Mouse (Mus musculus) liver, embryonic 15.5 days (tissue): ENCODE data around the gene Cox11. TPM values are rescaled to one million over a fixed set of nuclear protein-coding genes. Genes with fewer than 3 reads are reported as not detected.

Experiments
- ATAC-seq: fragments of 200-750 bp; cut with Nextera tagmentation; 2 replicates; pipeline ENCODE4 v1.8.0; 2017; ENCODE audit warnings: moderate number of reproducible peaks, mild to moderate bottlenecking, moderate library complexity; ENCODE audit not compliant: insufficient read depth
- H3K27ac ChIP-seq: fragments of 300-500 bp; sonication (generic); replicated peaks from 2 replicates; pipeline ENCODE4 v1.5.1; 2015; ENCODE audit warnings: mild to moderate bottlenecking, inconsistent platforms
- H3K27me3 ChIP-seq: fragments of 300-500 bp; sonication (generic); 2 replicates; pipeline ENCODE4 v1.6.1; 2015; ENCODE audit warnings: mild to moderate bottlenecking, inconsistent platforms
- H3K36me3 ChIP-seq: fragments of 300-500 bp; sonication (generic); replicated peaks from 2 replicates; pipeline ENCODE4 v1.6.1; 2015; ENCODE audit warnings: moderate library complexity, mild to moderate bottlenecking, inconsistent platforms
- H3K4me1 ChIP-seq: fragments of 300-500 bp; sonication (generic); replicated peaks from 2 replicates; pipeline ENCODE4 v1.6.1; 2015; ENCODE audit warnings: inconsistent platforms
- H3K4me2 ChIP-seq: fragments of 300-500 bp; sonication (generic); 2 replicates; pipeline ENCODE4 v1.6.1; 2015; ENCODE audit warnings: moderate library complexity, mild to moderate bottlenecking, inconsistent platforms
- H3K4me3 ChIP-seq: fragments of 300-500 bp; sonication (generic); replicated peaks from 2 replicates; pipeline ENCODE4 v1.5.1; 2015; ENCODE audit warnings: mild to moderate bottlenecking, inconsistent platforms
- H3K9ac ChIP-seq: fragments of 300-500 bp; sonication (generic); 2 replicates; pipeline ENCODE4 v1.6.1; 2015; ENCODE audit warnings: moderate library complexity, mild to moderate bottlenecking, inconsistent platforms
- H3K9me3 ChIP-seq: fragments of 300-500 bp; sonication (generic); replicated peaks from 2 replicates; pipeline ENCODE4 v1.6.1; 2016; ENCODE audit warnings: inconsistent platforms
- WGBS: fragments of 180-500 bp; shearing (Covaris S2); methylation state at CpG from one replicate; pipeline ENCODE4 v1.1.7; 2015; ENCODE audit warnings: mixed read lengths; ENCODE audit not compliant: insufficient replicate concordance; 5-methylcytosine and 5-hydroxymethylcytosine counted together
- polyA plus RNA-seq: library from polyadenylated mRNA; unstranded; fragments of >200 nt; fragmentation: Nextera tagmentation; extraction: Ambion mirVana; gene quantifications from 2 replicates; pipeline ENCODE4 v1.2.1, GENCODE M21; 2015

The Cox11 gene
- polyA plus RNA-seq, 1 experiment from 2014 or later: 26.0 TPM

DNA sequence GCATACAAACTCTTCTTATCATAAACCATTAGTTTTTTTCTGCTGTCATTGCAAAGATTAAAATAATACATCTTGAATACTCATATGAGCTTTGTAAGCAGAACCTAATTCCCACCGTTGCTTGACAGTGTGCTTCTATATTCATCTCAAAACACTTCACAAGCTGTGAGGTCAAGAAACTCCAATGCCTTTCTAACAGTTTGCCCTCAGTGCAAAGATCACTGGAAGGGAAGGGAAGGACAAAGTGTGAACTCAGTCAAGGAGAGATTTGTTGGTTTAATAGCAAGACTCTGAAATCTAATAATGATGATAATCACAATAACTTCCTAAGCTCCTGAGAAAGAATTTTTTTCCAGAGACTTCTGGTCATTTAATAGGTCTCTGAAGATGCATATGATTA, 10.2 kb upstream of the Cox11 start:
- no peak overlapping the region for H3K27ac ChIP-seq
- H3K9ac ChIP-seq: no peak overlapping the region
- ATAC-seq: no peak
- H3K36me3 ChIP-seq: no peaks in the 10 kb centered on the region
- no peaks in the 10 kb centered on the region for H3K27me3 ChIP-seq
- 67% methylated on average over 1 of the region's 1 CpGs for WGBS
- no peak overlapping the region for H3K4me2 ChIP-seq
- H3K4me3 ChIP-seq: no peak overlapping the region
- no peaks in the 10 kb centered on the region for H3K9me3 ChIP-seq
- no peaks in the 10 kb centered on the region for H3K4me1 ChIP-seq

DNA sequence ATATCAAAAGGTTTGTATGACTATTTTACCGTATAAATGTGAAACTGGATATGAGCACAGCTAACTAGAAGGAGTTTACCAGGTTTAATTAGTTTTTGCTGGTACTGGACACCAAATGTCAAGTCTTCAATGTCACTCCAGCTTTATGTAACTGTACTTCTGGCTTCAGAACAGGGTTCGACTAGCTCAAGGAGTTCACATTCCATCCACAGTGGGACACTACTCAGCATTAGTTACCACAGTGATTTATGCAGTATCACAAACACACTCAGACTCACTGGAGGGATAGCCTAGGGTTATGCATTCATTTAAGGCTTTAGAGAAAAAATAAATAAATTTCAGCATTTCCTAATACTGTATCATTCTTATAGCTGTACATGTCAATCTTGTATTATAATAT, 5.5 kb upstream of the Cox11 start:
- Histone ChIP-seq H3K27ac (no peak overlapping the region), H3K4me3 (no peak overlapping the region), H3K9me3 (no peaks in the 10 kb centered on the region), H3K27me3 (no peaks in the 10 kb centered on the region), H3K36me3 (0 out of 2 replicates have a peak, but pooled peaks cover 4% of the 10 kb centered on the region), H3K9ac (no peak overlapping the region), H3K4me1 (peaks cover 16% of the 10 kb centered on the region), H3K4me2 (no peak overlapping the region)
- ATAC-seq: no peak
- 79% methylated on average over 2 of the region's 2 CpGs for WGBS

DNA sequence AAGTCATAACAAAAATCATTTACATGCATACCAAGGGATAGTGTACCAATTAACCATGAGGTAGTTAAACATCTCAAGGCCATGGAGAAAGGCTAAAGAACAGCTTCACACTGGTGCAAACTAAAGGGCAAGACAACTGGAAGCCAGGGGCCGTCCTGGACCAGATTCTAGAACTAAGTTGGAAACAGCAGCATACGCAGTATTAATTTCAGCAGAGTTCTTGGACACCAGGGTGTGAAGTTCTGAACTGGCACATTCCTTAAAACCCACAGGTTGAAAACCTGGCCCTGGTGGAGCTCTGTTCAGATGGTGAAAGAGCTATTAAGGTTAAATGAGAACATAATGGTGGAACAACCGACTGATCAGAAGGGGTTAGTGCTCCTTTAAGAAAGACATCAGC, 3.3 kb upstream of the Cox11 start:
- no peak for ATAC-seq
- Histone ChIP-seq H3K27me3 (no peaks in the 10 kb centered on the region), H3K9me3 (no peaks in the 10 kb centered on the region), H3K27ac (no peak overlapping the region), H3K4me1 (peaks cover 18% of the 10 kb centered on the region), H3K36me3 (0 out of 2 replicates have a peak, but pooled peaks cover 4% of the 10 kb centered on the region), H3K4me2 (no peak overlapping the region), H3K9ac (no peak overlapping the region), H3K4me3 (no peak overlapping the region)
- WGBS: 77% methylated on average over 3 of the region's 3 CpGs

DNA sequence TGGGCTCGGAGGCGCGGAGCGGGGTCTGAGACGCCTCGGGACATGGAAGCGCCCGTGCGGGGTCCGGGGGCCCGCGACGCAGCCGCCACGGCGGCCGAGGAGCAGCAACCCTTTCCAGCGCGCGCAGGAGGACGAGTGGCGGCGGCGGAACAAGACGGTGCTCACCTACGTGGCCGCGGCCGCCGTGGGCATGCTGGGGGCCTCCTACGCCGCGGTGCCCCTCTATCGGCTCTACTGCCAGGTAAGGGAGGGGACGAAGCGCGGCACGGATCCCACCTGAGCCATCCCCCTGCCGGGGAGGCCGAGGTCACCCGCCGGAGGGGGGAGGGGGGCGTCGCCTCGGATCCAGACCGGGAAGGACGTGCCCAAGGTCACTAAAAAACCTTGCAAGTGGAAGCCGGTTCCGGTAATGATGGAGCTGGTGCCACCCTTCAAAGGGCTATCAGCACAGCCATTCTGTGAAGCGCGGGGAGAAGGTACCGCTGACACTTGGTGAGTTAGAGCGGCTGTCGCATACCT, 398 bp downstream of the Cox11 start:
- Histone ChIP-seq H3K36me3 (peaks cover 29% of the 10 kb centered on the region), H3K9ac (peak overlapping the region; percentile 98), H3K4me1 (peaks cover 38% of the 10 kb centered on the region), H3K4me3 (peak overlapping the region; percentile 98), H3K9me3 (no peaks in the 10 kb centered on the region), H3K27me3 (no peaks in the 10 kb centered on the region), H3K4me2 (peak overlapping the region; percentile 81), H3K27ac (peak overlapping the region; percentile 92)
- under 1% methylated on average over 54 of the region's 54 CpGs for WGBS
- peak; percentile 61 for ATAC-seq

DNA sequence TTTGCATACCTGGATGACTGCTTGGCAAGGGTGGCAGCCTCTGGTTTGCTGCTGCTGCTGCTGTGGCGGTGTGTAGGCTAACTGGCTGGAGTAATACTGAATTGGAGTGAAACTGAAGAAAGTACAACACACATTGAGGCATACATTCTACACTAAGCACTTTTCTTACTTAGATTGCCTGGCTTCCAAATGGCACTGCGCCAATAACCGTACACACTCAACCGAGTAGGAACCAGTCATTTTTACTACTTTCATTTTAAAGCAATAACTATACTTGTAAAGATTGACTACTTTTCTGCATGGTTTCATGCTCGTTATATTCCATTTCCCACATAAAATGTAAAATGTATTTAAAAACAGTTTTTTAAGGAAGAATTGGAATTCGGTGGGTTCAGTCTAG, 11.8 kb downstream of the Cox11 start:
- Histone ChIP-seq H3K4me3 (no peak overlapping the region), H3K9ac (no peak overlapping the region), H3K4me1 (no peaks in the 10 kb centered on the region), H3K27ac (no peak overlapping the region), H3K9me3 (no peaks in the 10 kb centered on the region), H3K36me3 (peaks cover 95% of the 10 kb centered on the region), H3K4me2 (no peak overlapping the region), H3K27me3 (no peaks in the 10 kb centered on the region)
- 87% methylated on average over 6 of the region's 6 CpGs for WGBS
- ATAC-seq: no peak

DNA sequence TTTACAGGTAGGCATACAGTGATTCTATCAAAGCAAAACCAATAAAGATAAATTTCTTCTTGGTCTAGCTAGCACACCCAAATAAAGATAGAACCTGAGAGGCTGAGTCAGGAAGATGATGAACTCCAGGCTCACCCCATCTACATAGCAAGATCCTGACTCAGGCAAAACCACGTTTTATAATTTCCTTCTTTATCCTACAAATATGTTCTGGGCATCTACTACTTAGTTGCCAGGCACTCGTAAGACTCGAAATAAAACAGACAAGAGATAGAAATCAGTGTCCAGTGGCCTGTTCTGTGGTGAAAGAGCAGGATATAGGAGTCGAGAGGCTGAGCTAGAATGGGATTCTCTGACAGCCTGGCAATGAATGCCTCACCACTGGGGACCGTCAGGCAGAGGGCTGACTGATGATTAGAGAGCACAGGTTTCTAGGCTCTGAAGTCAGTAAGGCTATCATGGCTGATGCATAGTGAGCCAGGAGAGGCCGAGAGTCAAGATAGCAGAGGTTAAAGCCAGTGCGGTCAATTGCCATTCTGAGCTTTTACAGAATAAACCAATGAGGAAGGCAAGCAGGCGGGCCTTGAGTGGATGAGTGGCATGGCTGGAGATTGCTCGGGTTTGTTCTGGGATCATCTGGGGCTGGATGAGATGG, 12.4 kb downstream of the Cox11 start:
- Histone ChIP-seq H3K4me3 (no peak overlapping the region), H3K4me1 (no peaks in the 10 kb centered on the region), H3K27ac (no peak overlapping the region), H3K9ac (no peak overlapping the region), H3K9me3 (no peaks in the 10 kb centered on the region), H3K36me3 (peaks cover 95% of the 10 kb centered on the region), H3K4me2 (no peak overlapping the region), H3K27me3 (no peaks in the 10 kb centered on the region)
- 75% methylated on average over 9 of the region's 9 CpGs for WGBS
- no peak for ATAC-seq

DNA sequence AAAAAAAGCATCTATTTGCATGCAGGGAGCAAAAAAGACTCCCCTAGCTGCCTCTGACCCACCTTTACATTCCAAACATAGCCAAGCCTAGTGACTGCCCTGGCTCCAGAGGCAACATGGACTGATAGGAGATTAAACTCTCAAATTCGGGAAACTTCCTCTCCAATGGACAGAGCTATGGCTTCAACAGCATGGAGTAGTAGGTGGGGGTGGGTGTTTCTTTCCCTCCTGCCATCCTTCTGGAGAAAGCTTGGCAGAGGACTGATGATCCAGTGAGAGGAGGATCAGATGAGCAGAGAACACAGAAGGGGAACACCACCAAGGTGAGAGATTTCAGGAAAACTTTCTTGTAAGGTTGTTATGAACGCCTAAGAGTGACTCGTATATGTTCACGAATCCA, 14.6 kb downstream of the Cox11 start:
- 81% methylated on average over 4 of the region's 4 CpGs for WGBS
- H3K36me3 ChIP-seq: peaks cover 96% of the 10 kb centered on the region

DNA sequence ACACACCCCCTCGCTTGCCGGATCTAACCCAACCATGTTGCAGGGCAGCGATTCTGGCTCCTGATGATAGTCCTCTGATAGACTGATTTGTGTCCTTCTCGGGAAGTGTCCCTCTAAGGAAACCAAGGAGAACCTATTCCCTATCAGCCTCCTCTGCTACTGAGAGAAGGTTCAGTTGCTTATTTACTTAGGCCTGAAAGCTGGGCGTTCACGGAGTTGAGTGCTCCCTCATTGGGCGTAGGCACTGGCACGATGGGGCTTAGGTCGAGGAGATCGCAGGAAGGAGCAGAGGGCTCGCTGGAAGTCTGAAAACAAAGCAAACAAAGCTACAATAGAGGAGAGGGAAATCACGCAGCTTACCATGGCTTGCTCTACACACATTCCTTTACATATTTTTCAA, 19.6 kb downstream of the Cox11 start:
- H3K27me3 ChIP-seq: no peaks in the 10 kb centered on the region
- no peak overlapping the region for H3K4me2 ChIP-seq
- peaks cover 19% of the 10 kb centered on the region for H3K4me1 ChIP-seq
- H3K27ac ChIP-seq: no peak overlapping the region
- H3K9ac ChIP-seq: no peak overlapping the region
- 89% methylated on average over 12 of the region's 12 CpGs for WGBS
- peaks cover 89% of the 10 kb centered on the region for H3K36me3 ChIP-seq
- H3K9me3 ChIP-seq: no peaks in the 10 kb centered on the region
- ATAC-seq: no peak
- no peak overlapping the region for H3K4me3 ChIP-seq

More for the DNA sequence above, 14.6 kb downstream of the Cox11 start:
- H3K9ac ChIP-seq: no peak overlapping the region
- no peak overlapping the region for H3K4me3 ChIP-seq
- H3K4me2 ChIP-seq: no peak overlapping the region
- H3K27me3 ChIP-seq: no peaks in the 10 kb centered on the region
- ATAC-seq: no peak
- H3K9me3 ChIP-seq: no peaks in the 10 kb centered on the region
- 0 out of 2 replicates have a peak, but pooled peaks cover 3% of the 10 kb centered on the region for H3K4me1 ChIP-seq
- H3K27ac ChIP-seq: no peak overlapping the region

DNA sequence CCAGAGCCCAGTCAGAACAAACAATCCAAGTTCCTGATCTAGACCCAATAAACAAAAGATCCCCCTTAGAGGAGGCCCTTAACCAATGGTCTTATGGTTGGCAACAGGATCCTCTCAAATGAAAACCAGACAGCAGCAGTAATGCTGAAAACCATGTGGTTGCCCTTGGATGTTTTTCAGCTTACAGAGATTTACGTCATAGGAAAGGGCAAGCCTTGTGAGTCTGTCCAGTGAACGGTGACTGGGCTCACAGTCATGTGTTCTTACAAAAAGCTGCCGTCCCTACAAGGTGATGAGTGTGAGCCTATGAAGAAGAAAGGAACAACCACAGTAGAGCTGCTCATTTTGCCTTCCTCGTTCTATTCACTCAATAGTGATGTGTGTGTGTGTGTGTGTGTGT, 22.7 kb downstream of the Cox11 start:
- Histone ChIP-seq H3K9me3 (no peaks in the 10 kb centered on the region), H3K4me1 (peaks cover 51% of the 10 kb centered on the region), H3K4me3 (no peak overlapping the region), H3K4me2 (no peak overlapping the region), H3K27me3 (no peaks in the 10 kb centered on the region), H3K9ac (no peak overlapping the region), H3K36me3 (peaks cover 62% of the 10 kb centered on the region), H3K27ac (0 out of 2 replicates have a peak overlapping the region, but pooled peaks have one; percentile 7)
- WGBS: 84% methylated on average over 4 of the region's 4 CpGs
- ATAC-seq: no peak

DNA sequence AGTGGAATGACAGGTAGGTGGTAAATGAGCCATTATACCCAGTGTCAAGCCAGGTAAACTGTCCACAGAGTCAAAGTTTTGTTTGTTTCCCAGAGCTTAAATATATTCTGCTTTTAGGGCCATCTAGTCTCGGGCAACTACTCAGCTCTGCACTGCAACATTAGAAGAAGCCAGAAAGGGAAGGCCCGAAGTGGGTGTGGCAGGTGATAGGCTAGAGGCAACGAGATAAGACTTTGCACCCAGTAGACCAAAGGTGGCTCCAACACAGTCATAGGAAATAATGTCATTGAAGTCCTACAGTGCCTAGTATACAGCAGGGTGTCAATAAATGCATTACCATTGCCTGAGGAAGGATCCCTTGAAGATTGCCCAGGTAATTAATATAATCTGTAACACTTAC, 25.1 kb downstream of the Cox11 start:
- Histone ChIP-seq H3K4me1 (peaks cover 62% of the 10 kb centered on the region), H3K4me2 (peak overlapping the region; percentile 68), H3K4me3 (peak overlapping the region; percentile 24), H3K27ac (peak overlapping the region; percentile 97), H3K9ac (peak overlapping the region; percentile 50), H3K27me3 (no peaks in the 10 kb centered on the region), H3K9me3 (no peaks in the 10 kb centered on the region), H3K36me3 (peaks cover 42% of the 10 kb centered on the region)
- WGBS: 13% methylated on average over 3 of the region's 3 CpGs
- peak; percentile 57 for ATAC-seq

DNA sequence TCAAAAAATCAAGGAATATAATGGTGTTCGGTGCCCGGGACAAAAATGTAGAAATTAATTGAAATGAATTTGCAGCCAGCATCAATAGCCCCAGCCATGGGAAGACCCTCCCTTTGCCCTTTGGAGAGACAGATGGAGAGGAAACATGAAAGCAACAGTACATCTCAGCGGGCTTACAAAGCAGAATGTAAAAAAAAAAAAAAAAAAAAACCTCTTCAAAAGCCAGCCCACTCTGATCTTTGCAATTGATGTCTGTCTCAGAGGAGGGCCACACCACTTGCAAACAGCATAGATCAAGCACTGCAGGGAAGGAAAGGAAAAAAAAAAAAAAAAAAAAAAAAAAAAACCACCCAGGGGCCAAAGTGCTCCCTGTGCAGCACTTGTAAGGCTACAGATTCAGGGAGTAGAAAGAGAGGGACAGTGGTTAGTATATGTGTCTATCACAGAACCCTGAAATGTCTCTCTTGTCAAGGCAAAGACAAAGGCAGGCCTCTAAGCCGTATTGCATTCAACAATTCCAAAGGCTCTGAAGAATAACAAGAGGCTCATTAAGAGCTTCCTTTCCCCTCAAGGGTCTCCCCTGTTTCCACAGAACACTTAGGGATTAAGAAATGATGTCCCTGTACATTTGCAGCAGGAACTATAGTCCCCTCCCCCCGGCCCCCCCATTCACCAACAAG, 25.8 kb downstream of the Cox11 start:
- ATAC-seq: peak; percentile 26; the same call in 1 of the 2 replicates
- Histone ChIP-seq H3K4me3 (peak overlapping the region; percentile 25), H3K9ac (peak overlapping the region; percentile 50), H3K27ac (peak overlapping the region; percentile 97), H3K4me1 (peaks cover 60% of the 10 kb centered on the region), H3K27me3 (no peaks in the 10 kb centered on the region), H3K9me3 (no peaks in the 10 kb centered on the region), H3K36me3 (peaks cover 47% of the 10 kb centered on the region), H3K4me2 (peak overlapping the region; percentile 68)
- WGBS: 32% methylated on average over 5 of the region's 5 CpGs
